8 mouse cellular contexts compared by ENCODE assay signal in the genomic region with DNA sequence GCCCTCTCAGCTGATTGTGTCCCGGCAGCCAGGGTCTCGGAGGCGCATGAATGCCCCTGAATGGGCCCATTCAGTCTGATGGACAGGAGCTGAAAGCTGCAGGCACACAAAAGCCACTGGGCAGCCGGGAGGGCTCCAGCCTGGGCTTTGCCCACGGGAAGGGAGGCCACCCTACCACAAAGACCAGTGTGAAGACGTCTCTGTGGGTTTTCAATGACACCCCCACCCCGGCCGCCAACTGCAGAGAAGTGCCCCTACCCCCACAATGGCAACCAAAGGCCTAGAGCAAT. TPM values are rescaled to one million over a fixed set of nuclear protein-coding genes. Genes with fewer than 3 reads are reported as not detected.
A peak's percentile ranks its signal among the peaks of the same experiment; 100 is the strongest.
DNase-seq lines count a peak whose midpoint lies in the region; ATAC-seq lines count a peak whose summit lies in the region.

No protein-coding gene starts in this region.

- H3K36me3 ChIP-seq in embryonic facial prominence, embryonic 12.5 days: no peaks in the 10 kb centered on the region
- no peaks in the 10 kb centered on the region for H3K36me3 ChIP-seq in midbrain, embryonic 16.5 days (ENCODE audit: control insufficient read depth, insufficient read depth, low read length)

- H3K9me3 ChIP-seq in embryonic facial prominence, embryonic 12.5 days: 0 out of 2 replicates have a peak, but pooled peaks cover 4% of the 10 kb centered on the region
- no peaks in the 10 kb centered on the region for H3K9me3 ChIP-seq in midbrain, embryonic 16.5 days (replicated peaks; ENCODE audit: control insufficient read depth, low read length, poor library complexity, severe bottlenecking)

- WGBS in embryonic facial prominence, embryonic 12.5 days: 18% methylated on average over 8 of the region's 8 CpGs
- 3% methylated on average over 8 of the region's 8 CpGs for WGBS in midbrain, embryonic 16.5 days

- no peaks in the 10 kb centered on the region for H3K27me3 ChIP-seq in embryonic facial prominence, embryonic 12.5 days
- no peaks in the 10 kb centered on the region for H3K27me3 ChIP-seq in midbrain, embryonic 16.5 days (ENCODE audit: control insufficient read depth, insufficient read depth, low read depth, low read length)

- H3K9ac ChIP-seq in embryonic facial prominence, embryonic 12.5 days: 0 out of 2 replicates have a peak overlapping the region, but pooled peaks have one; percentile 7
- no peak overlapping the region for H3K9ac ChIP-seq in midbrain, embryonic 16.5 days (ENCODE audit: low read depth, low read length)

- peak overlapping the region; percentile 58; the same call in 1 of the 2 replicates for H3K27ac ChIP-seq in embryonic facial prominence, embryonic 12.5 days
- H3K27ac ChIP-seq in midbrain, embryonic 16.5 days (ENCODE audit: low read length): peak overlapping the region; percentile 60; the same call in 1 of the 2 replicates

- H3K4me3 ChIP-seq in embryonic facial prominence, embryonic 12.5 days: no peak overlapping the region
- H3K4me3 ChIP-seq in midbrain, embryonic 16.5 days (ENCODE audit: low read depth, low read length): no peak overlapping the region

- peaks cover 50% of the 10 kb centered on the region for H3K4me1 ChIP-seq in embryonic facial prominence, embryonic 12.5 days
- H3K4me1 ChIP-seq in midbrain, embryonic 16.5 days (ENCODE audit: control insufficient read depth, insufficient read depth, low read length): peaks cover 14% of the 10 kb centered on the region

- DNase-seq in cerebellum, adult 9-10 months: peak; percentile 13
- peak; percentile 12 to 17 for DNase-seq in layer of hippocampus, adult 18-20 months (ENCODE audit: low spot score in 2 of 2)
- DNase-seq in adrenal gland, adult 2 months: no peak
- DNase-seq in kidney, postnatal 36 days: no peak
- DNase-seq in ovary, postnatal 36 days (ENCODE audit: low spot score): no peak

- 0 out of 2 replicates have a peak, but pooled peaks have one; percentile 35 for ATAC-seq in embryonic facial prominence, embryonic 12.5 days (ENCODE audit: insufficient number of reproducible peaks, insufficient read depth, low FRiP score, low TSS enrichment)
- ATAC-seq in midbrain, embryonic 16.5 days: peak; percentile 84
- no peak for ATAC-seq in CD4-positive, CD25-positive, alpha-beta regulatory T cell, adult 4 months

- no peak overlapping the region for H3K4me2 ChIP-seq in embryonic facial prominence, embryonic 12.5 days (replicated peaks)
- no peak overlapping the region for H3K4me2 ChIP-seq in midbrain, embryonic 16.5 days (ENCODE audit: low read length)

RNA-seq across cellular contexts. Expression of gene Tcf7l1, which starts 58.5 kb away (rescaled TPM):
- polyA plus RNA-seq in embryonic facial prominence, embryonic 12.5 days (2016; fragmentation: Nextera tagmentation; extraction: Ambion mirVana): 50.2 and 53.1 TPM in 2 replicates
- total RNA-seq in layer of hippocampus, adult 18-20 months (2021): 1 to 10 TPM; 3.2 to 3.5 TPM
- 4.1 and 4.6 TPM in 2 replicates for polyA plus RNA-seq in midbrain, embryonic 16.5 days (2015; fragmentation: Nextera tagmentation; extraction: Ambion mirVana)
- total RNA-seq in adrenal gland, adult 2 months (2021): 10 to 100 TPM; 11.0 to 14.7 TPM
- 23.2 and 24.4 TPM in 2 replicates for polyA plus RNA-seq in adrenal gland, adult 2 months (2012; rRNA removed)
- 1 to 10 TPM; 2.0 to 2.3 TPM for polyA plus RNA-seq in CD4-positive, CD25-positive, alpha-beta regulatory T cell, adult 4 months (2017; shearing (Covaris generic))

Comparison
In these comparisons a context has a peak if more than half of its experiments do, and no peak if none do; other contexts are left out.
1. DNase-seq: peak in cerebellum, adult 9-10 months (single experiment) and layer of hippocampus, adult 18-20 months (2 of 2); none in adrenal gland, adult 2 months (single experiment), kidney, postnatal 36 days (0 of 2) and ovary, postnatal 36 days (single experiment).